Mouse (Mus musculus) lung, embryonic 15.5 days (tissue): ENCODE measurements around the gene Hpn. TPM values are rescaled to one million over a fixed set of nuclear protein-coding genes. Genes with fewer than 3 reads are reported as not detected.

Experiments used
- ATAC-seq: fragments of 200-750 bp; cut with Nextera tagmentation; 2 replicates; pipeline ENCODE4 v1.8.0; 2017; ENCODE audit warnings: moderate number of reproducible peaks, borderline replicate concordance; ENCODE audit not compliant: low FRiP score, low TSS enrichment; ENCODE audit errors: extremely low read depth
- H3K27ac ChIP-seq: fragments of 300-500 bp; sonication (generic); 2 replicates; pipeline ENCODE4 v1.5.1; 2015; ENCODE audit warnings: moderate library complexity, mild to moderate bottlenecking, inconsistent platforms
- H3K27me3 ChIP-seq: fragments of 300-500 bp; sonication (generic); 2 replicates; pipeline ENCODE4 v1.6.1; 2015; ENCODE audit warnings: inconsistent platforms
- H3K36me3 ChIP-seq: fragments of 300-500 bp; sonication (generic); 2 replicates; pipeline ENCODE4 v1.6.1; 2015; ENCODE audit warnings: inconsistent platforms
- H3K4me1 ChIP-seq: fragments of 300-500 bp; sonication (generic); 2 replicates; pipeline ENCODE4 v1.6.1; 2015; ENCODE audit warnings: inconsistent platforms
- H3K4me2 ChIP-seq: fragments of 300-500 bp; sonication (generic); 2 replicates; pipeline ENCODE4 v1.6.1; 2015; ENCODE audit warnings: inconsistent platforms, mild to moderate bottlenecking, moderate library complexity
- H3K4me3 ChIP-seq: fragments of 300-500 bp; sonication (generic); 2 replicates; pipeline ENCODE4 v1.5.1; 2015; ENCODE audit warnings: mild to moderate bottlenecking, inconsistent platforms
- H3K9ac ChIP-seq: fragments of 300-500 bp; sonication (generic); 2 replicates; pipeline ENCODE4 v1.6.1; 2015; ENCODE audit warnings: inconsistent platforms
- H3K9me3 ChIP-seq: fragments of 300-500 bp; sonication (generic); 2 replicates; pipeline ENCODE4 v1.6.1; 2016; ENCODE audit warnings: inconsistent platforms
- WGBS: fragments of 180-500 bp; shearing (Covaris S2); methylation state at CpG from one replicate; pipeline ENCODE4 v1.1.7; 2015; 5-methylcytosine and 5-hydroxymethylcytosine counted together
- polyA plus RNA-seq: library from polyadenylated mRNA; unstranded; fragments of >200 nt; fragmentation: Nextera tagmentation; extraction: Ambion mirVana; gene quantifications from 2 replicates; pipeline ENCODE4 v1.2.1, GENCODE M21; 2015

Gene Hpn
- polyA plus RNA-seq, 1 experiment from 2014 or later = 16.7 TPM

- Histone ChIP-seq H3K27ac (no peak overlapping the region), H3K27me3 (peaks cover 9% of the 10 kb centered on the region; the same call in 1 of the 2 replicates), H3K4me3 (no peak overlapping the region), H3K36me3 (no peaks in the 10 kb centered on the region), H3K9ac (no peak overlapping the region), H3K4me1 (peaks cover 17% of the 10 kb centered on the region), H3K4me2 (no peak overlapping the region), H3K9me3 (no peaks in the 10 kb centered on the region)
- 80% methylated on average over 5 of the region's 5 CpGs for WGBS
- ATAC-seq = no peak
Measured at GRCm38 (mm10) chr7:31119556-31119955, 4.5 kb upstream of the Hpn start.

GRCm38 (mm10) chr7:31118486-31118885 lies 3.4 kb upstream of the Hpn start:
- 74% methylated on average over 7 of the region's 7 CpGs for WGBS

GRCm38 (mm10) chr7:31117465-31117864 lies 2.4 kb upstream of the Hpn start:
- Histone ChIP-seq H3K4me1 (peaks cover 22% of the 10 kb centered on the region), H3K9ac (no peak overlapping the region), H3K4me2 (no peak overlapping the region), H3K27me3 (no peaks in the 10 kb centered on the region), H3K4me3 (no peak overlapping the region), H3K9me3 (no peaks in the 10 kb centered on the region), H3K27ac (no peak overlapping the region), H3K36me3 (no peaks in the 10 kb centered on the region)
- 80% methylated on average over 11 of the region's 11 CpGs for WGBS
- ATAC-seq = no peak

More at GRCm38 (mm10) chr7:31118486-31118885, 3.4 kb upstream of the Hpn start:
- H3K4me3 ChIP-seq = no peak overlapping the region
- H3K27ac ChIP-seq = no peak overlapping the region
- H3K9me3 ChIP-seq = no peaks in the 10 kb centered on the region
- no peak overlapping the region for H3K9ac ChIP-seq
- no peak overlapping the region for H3K4me2 ChIP-seq
- H3K36me3 ChIP-seq = no peaks in the 10 kb centered on the region
- ATAC-seq = no peak
- H3K4me1 ChIP-seq = peaks cover 22% of the 10 kb centered on the region
- H3K27me3 ChIP-seq = no peaks in the 10 kb centered on the region

GRCm38 (mm10) chr7:31116721-31117145 lies 1.6 kb upstream of the Hpn start:
- 56% methylated on average over 16 of the region's 16 CpGs for WGBS
- ATAC-seq = no peak
- H3K4me3 ChIP-seq = no peak overlapping the region
- no peak overlapping the region for H3K27ac ChIP-seq
- H3K9me3 ChIP-seq = no peaks in the 10 kb centered on the region
- H3K4me2 ChIP-seq = no peak overlapping the region
- no peak overlapping the region for H3K9ac ChIP-seq
- no peaks in the 10 kb centered on the region for H3K36me3 ChIP-seq
- H3K27me3 ChIP-seq = no peaks in the 10 kb centered on the region
- H3K4me1 ChIP-seq = peaks cover 25% of the 10 kb centered on the region

- no peaks in the 10 kb centered on the region for H3K36me3 ChIP-seq
- no peak overlapping the region for H3K9ac ChIP-seq
- H3K27me3 ChIP-seq = no peaks in the 10 kb centered on the region
- H3K27ac ChIP-seq = peak overlapping the region; percentile 50
- H3K9me3 ChIP-seq = no peaks in the 10 kb centered on the region
- peaks cover 27% of the 10 kb centered on the region for H3K4me1 ChIP-seq
- WGBS = 15% methylated on average over 17 of the region's 17 CpGs
- ATAC-seq = peak; percentile 58; the same call in 1 of the 2 replicates
- H3K4me2 ChIP-seq = peak overlapping the region; percentile 53
- H3K4me3 ChIP-seq = 0 out of 2 replicates have a peak overlapping the region, but pooled peaks have one; percentile 27
Measured at GRCm38 (mm10) chr7:31115587-31116043, 525 bp upstream of the Hpn start.

DNA sequence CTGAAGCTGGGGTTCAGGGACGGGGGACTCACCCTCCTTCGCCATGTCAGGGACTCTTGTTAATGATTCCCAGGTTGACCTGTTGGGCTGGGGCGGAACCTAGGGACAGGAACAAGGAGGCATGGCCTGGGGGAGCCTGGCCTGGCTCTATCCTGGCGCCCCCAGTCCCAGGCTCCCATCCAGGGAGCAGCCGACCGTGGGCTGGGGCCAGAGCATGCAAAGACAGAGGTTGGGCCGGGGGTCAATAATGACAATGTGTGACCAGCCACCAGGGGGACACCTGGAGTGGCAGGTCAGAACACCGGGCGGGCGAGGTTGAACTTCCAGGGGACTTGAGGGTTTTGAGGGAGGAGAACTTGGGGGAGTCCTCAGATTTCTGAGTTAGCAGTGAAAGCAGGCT lies 444 bp downstream of the Hpn start:
- Histone ChIP-seq H3K4me2 (peak overlapping the region; percentile 53), H3K9me3 (no peaks in the 10 kb centered on the region), H3K4me3 (peak overlapping the region; percentile 27), H3K9ac (peak overlapping the region; percentile 29), H3K27me3 (no peaks in the 10 kb centered on the region), H3K36me3 (no peaks in the 10 kb centered on the region), H3K27ac (peak overlapping the region; percentile 50), H3K4me1 (peaks cover 27% of the 10 kb centered on the region)
- 56% methylated on average over 10 of the region's 10 CpGs for WGBS
- peak; percentile 15; the same call in 1 of the 2 replicates for ATAC-seq

- no peak for ATAC-seq
Measured at GRCm38 (mm10) chr7:31113800-31114199, 1.3 kb downstream of the Hpn start.

GRCm38 (mm10) chr7:31112036-31112435 lies 3.1 kb downstream of the Hpn start:
- H3K4me2 ChIP-seq = no peak overlapping the region
- H3K4me3 ChIP-seq = no peak overlapping the region
- H3K27me3 ChIP-seq = no peaks in the 10 kb centered on the region
- H3K4me1 ChIP-seq = peaks cover 35% of the 10 kb centered on the region
- H3K9ac ChIP-seq = no peak overlapping the region
- no peak for ATAC-seq
- no peaks in the 10 kb centered on the region for H3K36me3 ChIP-seq
- WGBS = 41% methylated on average over 4 of the region's 4 CpGs
- no peaks in the 10 kb centered on the region for H3K9me3 ChIP-seq
- H3K27ac ChIP-seq = no peak overlapping the region

More at GRCm38 (mm10) chr7:31113800-31114199, 1.3 kb downstream of the Hpn start:
- peaks cover 34% of the 10 kb centered on the region for H3K4me1 ChIP-seq
- H3K4me3 ChIP-seq = no peak overlapping the region
- H3K9ac ChIP-seq = no peak overlapping the region
- H3K27me3 ChIP-seq = no peaks in the 10 kb centered on the region
- H3K9me3 ChIP-seq = no peaks in the 10 kb centered on the region
- 87% methylated on average over 6 of the region's 6 CpGs for WGBS
- H3K27ac ChIP-seq = no peak overlapping the region
- no peak overlapping the region for H3K4me2 ChIP-seq
- H3K36me3 ChIP-seq = no peaks in the 10 kb centered on the region

GRCm38 (mm10) chr7:31110861-31111385 lies 4.2 kb downstream of the Hpn start:
- Histone ChIP-seq H3K36me3 (no peaks in the 10 kb centered on the region), H3K27ac (no peak overlapping the region), H3K27me3 (no peaks in the 10 kb centered on the region), H3K9me3 (no peaks in the 10 kb centered on the region), H3K4me1 (peaks cover 31% of the 10 kb centered on the region), H3K4me3 (no peak overlapping the region), H3K9ac (no peak overlapping the region), H3K4me2 (no peak overlapping the region)
- ATAC-seq = no peak
- WGBS = 71% methylated on average over 15 of the region's 15 CpGs

DNA sequence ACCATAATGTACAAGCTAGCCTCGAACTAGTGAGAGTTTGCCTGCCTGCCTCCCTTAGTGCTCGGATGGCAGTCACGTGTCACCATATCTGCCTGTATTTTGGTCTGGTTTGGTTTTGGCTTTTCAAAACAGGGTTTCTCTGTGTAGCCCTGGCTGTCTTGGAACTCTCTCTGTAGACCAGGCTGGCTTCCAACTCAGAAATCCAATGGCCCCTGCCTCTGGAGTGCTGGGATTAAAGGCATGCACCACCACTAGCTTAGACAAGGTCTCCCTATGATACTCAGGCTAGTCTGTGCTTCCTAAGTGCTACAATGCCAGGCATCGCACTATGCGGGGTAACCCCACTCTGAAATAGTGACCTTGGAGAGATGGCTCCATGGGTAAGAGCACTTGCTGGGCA lies 5.3 kb downstream of the Hpn start:
- Histone ChIP-seq H3K27ac (no peak overlapping the region), H3K9ac (no peak overlapping the region), H3K9me3 (no peaks in the 10 kb centered on the region), H3K4me1 (peaks cover 20% of the 10 kb centered on the region), H3K4me3 (no peak overlapping the region), H3K36me3 (no peaks in the 10 kb centered on the region), H3K27me3 (no peaks in the 10 kb centered on the region), H3K4me2 (no peak overlapping the region)
- ATAC-seq = no peak
- 84% methylated on average over 5 of the region's 5 CpGs for WGBS

DNA sequence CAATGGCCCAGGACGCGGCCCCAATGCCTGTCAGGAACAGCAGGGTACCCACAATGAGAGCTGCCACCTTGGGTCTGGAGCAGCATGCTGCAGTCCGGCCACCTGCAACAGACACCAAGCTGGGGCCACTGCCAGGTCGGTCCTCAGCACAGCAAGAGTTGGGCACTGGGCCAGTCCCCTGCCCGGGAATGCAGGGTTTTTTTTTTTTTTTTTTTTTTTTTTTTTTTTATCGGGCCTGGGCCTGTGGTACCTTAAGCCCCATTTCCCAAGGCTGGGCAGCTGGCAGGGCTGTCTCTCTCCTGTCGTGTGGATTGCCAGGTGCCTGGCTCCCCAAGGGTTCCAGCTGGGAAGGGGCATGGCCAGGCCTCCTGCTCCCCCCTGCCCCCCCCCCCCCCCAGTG lies 6.0 kb downstream of the Hpn start:
- Histone ChIP-seq H3K4me2 (no peak overlapping the region), H3K27ac (no peak overlapping the region), H3K9me3 (no peaks in the 10 kb centered on the region), H3K4me1 (peaks cover 13% of the 10 kb centered on the region), H3K4me3 (no peak overlapping the region), H3K36me3 (no peaks in the 10 kb centered on the region), H3K9ac (no peak overlapping the region), H3K27me3 (no peaks in the 10 kb centered on the region)
- peak; percentile 39; the same call in 1 of the 2 replicates for ATAC-seq
- WGBS = 27% methylated on average over 7 of the region's 7 CpGs

GRCm38 (mm10) chr7:31107781-31108180 lies 7.3 kb downstream of the Hpn start:
- no peaks in the 10 kb centered on the region; the same call in 1 of the 2 replicates for H3K27me3 ChIP-seq
- H3K4me1 ChIP-seq = peaks cover 13% of the 10 kb centered on the region
- no peak overlapping the region for H3K4me3 ChIP-seq
- H3K9ac ChIP-seq = no peak overlapping the region
- H3K9me3 ChIP-seq = no peaks in the 10 kb centered on the region
- no peaks in the 10 kb centered on the region for H3K36me3 ChIP-seq
- no peak for ATAC-seq
- 82% methylated on average over 11 of the region's 11 CpGs for WGBS
- no peak overlapping the region for H3K27ac ChIP-seq
- H3K4me2 ChIP-seq = no peak overlapping the region
